Mouse (Mus musculus) stomach, embryonic 14.5 days (tissue): ENCODE results near the gene Hist1h3a. TPM values are rescaled to one million over a fixed set of nuclear protein-coding genes. Genes with fewer than 3 reads are reported as not detected.

Source experiments
- ATAC-seq: fragments of 200-750 bp; cut with Nextera tagmentation; 2 replicates; pipeline ENCODE4 v1.8.0; 2017; ENCODE audit warnings: low read depth, moderate TSS enrichment; ENCODE audit not compliant: insufficient number of reproducible peaks, insufficient read depth, low FRiP score
- H3K27ac ChIP-seq: fragments of 300-500 bp; sonication (generic); 2 replicates; pipeline ENCODE4 v1.5.1; 2014; ENCODE audit warnings: mild to moderate bottlenecking, low read length, moderate library complexity, mixed read lengths
- H3K27me3 ChIP-seq: fragments of 300-500 bp; sonication (generic); 2 replicates; pipeline ENCODE4 v1.6.1; 2014; ENCODE audit warnings: low read length, control low read depth, mixed read lengths; ENCODE audit not compliant: control insufficient read depth, insufficient read depth
- H3K36me3 ChIP-seq: fragments of 300-500 bp; sonication (generic); 2 replicates; pipeline ENCODE4 v1.6.1; 2014; ENCODE audit warnings: mild to moderate bottlenecking, control low read depth, low read length, moderate library complexity, mixed read lengths; ENCODE audit not compliant: control insufficient read depth, insufficient read depth
- H3K4me1 ChIP-seq: fragments of 300-500 bp; sonication (generic); 2 replicates; pipeline ENCODE4 v1.6.1; 2014; ENCODE audit warnings: low read length, control low read depth, mixed read lengths; ENCODE audit not compliant: control insufficient read depth, insufficient read depth
- H3K4me2 ChIP-seq: fragments of 300-500 bp; sonication (generic); replicated peaks from 2 replicates; pipeline ENCODE4 v1.6.1; 2014; ENCODE audit warnings: low read depth, low read length, control low read depth
- H3K4me3 ChIP-seq: fragments of 300-500 bp; sonication (generic); 2 replicates; pipeline ENCODE4 v1.5.1; 2014; ENCODE audit warnings: low read depth, low read length, control low read depth
- H3K9ac ChIP-seq: fragments of 300-500 bp; sonication (generic); replicated peaks from 2 replicates; pipeline ENCODE4 v1.6.1; 2014; ENCODE audit warnings: low read depth, mild to moderate bottlenecking, control low read depth, low read length, moderate library complexity, mixed read lengths
- H3K9me3 ChIP-seq: fragments of 300-500 bp; sonication (generic); 2 replicates; pipeline ENCODE4 v1.6.1; 2016; ENCODE audit warnings: low read depth, low read length, control low read depth; ENCODE audit not compliant: control insufficient read depth
- WGBS: fragments of 180-500 bp; shearing (Covaris S2); extraction: QIAGEN DNeasy Blood & Tissue Kit; methylation state at CpG from one replicate; pipeline ENCODE4 v1.1.7; 2014; 5-methylcytosine and 5-hydroxymethylcytosine counted together
- polyA plus RNA-seq: library from polyadenylated mRNA; unstranded; fragments of >200 nt; fragmentation: Nextera tagmentation; extraction: Ambion mirVana; gene quantifications from 2 replicates; pipeline ENCODE4 v1.2.1, GENCODE M21; 2014

Hist1h3a gene
- polyA plus RNA-seq, 1 experiment from 2014 or later: 6.5 TPM

- peak overlapping the region; percentile 92 for H3K9ac ChIP-seq
- no peaks in the 10 kb centered on the region for H3K9me3 ChIP-seq
- H3K4me2 ChIP-seq: peak overlapping the region; percentile 91
- peak overlapping the region; percentile 99 for H3K27ac ChIP-seq
- no peaks in the 10 kb centered on the region for H3K36me3 ChIP-seq
- no peak for ATAC-seq
- 15% methylated on average over 13 of the region's 13 CpGs for WGBS
- peak overlapping the region; percentile 63 for H3K4me3 ChIP-seq
- no peaks in the 10 kb centered on the region for H3K27me3 ChIP-seq
- peaks cover 17% of the 10 kb centered on the region; the same call in 1 of the 2 replicates for H3K4me1 ChIP-seq
Observed at GRCm38 (mm10) chr13:23740256-23740840, 21.8 kb downstream of the Hist1h3a start.

- Histone ChIP-seq H3K9ac (peak overlapping the region; percentile 92), H3K27me3 (no peaks in the 10 kb centered on the region), H3K36me3 (no peaks in the 10 kb centered on the region), H3K27ac (peak overlapping the region; percentile 99), H3K4me3 (peak overlapping the region; percentile 63), H3K9me3 (no peaks in the 10 kb centered on the region), H3K4me2 (peak overlapping the region; percentile 91), H3K4me1 (peaks cover 17% of the 10 kb centered on the region; the same call in 1 of the 2 replicates)
- under 1% methylated on average over 14 of the region's 14 CpGs for WGBS
- ATAC-seq: no peak; the same call in 1 of the 2 replicates
Observed at GRCm38 (mm10) chr13:23739922-23740252, 22.3 kb downstream of the Hist1h3a start.

GRCm38 (mm10) chr13:23739069-23739921, 22.9 kb downstream of the Hist1h3a start:
- WGBS: under 1% methylated on average over 39 of the region's 39 CpGs
- H3K9ac ChIP-seq: peak overlapping the region; percentile 92
- H3K4me2 ChIP-seq: peak overlapping the region; percentile 91

GRCm38 (mm10) chr13:23738677-23739068, 23.5 kb downstream of the Hist1h3a start, which contains the start of gene Hist1h1c:
Gene Hist1h1c, plus strand, starts transcription at chr13:23738808.
- peak within 1 kb of the TSS; percentile 63 for H3K4me3 ChIP-seq
- no peaks in the 10 kb centered on the region for H3K9me3 ChIP-seq
- H3K27ac ChIP-seq: peak within 1 kb of the TSS; percentile 99
- WGBS: under 1% methylated on average over 35 of the region's 38 CpGs
- peaks cover 17% of the 10 kb centered on the region; the same call in 1 of the 2 replicates for H3K4me1 ChIP-seq
- no peaks in the 10 kb centered on the region for H3K36me3 ChIP-seq
- ATAC-seq: peak; percentile 93
- H3K27me3 ChIP-seq: no peaks in the 10 kb centered on the region
- H3K9ac ChIP-seq: peak within 1 kb of the TSS; percentile 92
- H3K4me2 ChIP-seq: peak within 1 kb of the TSS; percentile 91

More at GRCm38 (mm10) chr13:23739069-23739921, 22.9 kb downstream of the Hist1h3a start:
- no peaks in the 10 kb centered on the region for H3K27me3 ChIP-seq
- peak overlapping the region; percentile 99 for H3K27ac ChIP-seq
- H3K4me1 ChIP-seq: peaks cover 17% of the 10 kb centered on the region; the same call in 1 of the 2 replicates
- H3K36me3 ChIP-seq: no peaks in the 10 kb centered on the region
- peak; percentile 92 for ATAC-seq
- peak overlapping the region; percentile 63 for H3K4me3 ChIP-seq
- no peaks in the 10 kb centered on the region for H3K9me3 ChIP-seq

GRCm38 (mm10) chr13:23738041-23738440, 24.1 kb downstream of the Hist1h3a start:
- H3K9me3 ChIP-seq: no peaks in the 10 kb centered on the region

GRCm38 (mm10) chr13:23737091-23737490, 25.1 kb downstream of the Hist1h3a start:
- Histone ChIP-seq H3K9ac (no peak overlapping the region), H3K27ac (no peak overlapping the region; the same call in 1 of the 2 replicates)
- 89% methylated on average over 5 of the region's 5 CpGs for WGBS

More at GRCm38 (mm10) chr13:23738041-23738440, 24.1 kb downstream of the Hist1h3a start:
- peak overlapping the region; percentile 63 for H3K4me3 ChIP-seq
- ATAC-seq: no peak
- H3K4me1 ChIP-seq: peaks cover 17% of the 10 kb centered on the region; the same call in 1 of the 2 replicates
- 24% methylated on average over 4 of the region's 4 CpGs for WGBS
- peak overlapping the region; percentile 99 for H3K27ac ChIP-seq
- H3K27me3 ChIP-seq: no peaks in the 10 kb centered on the region
- H3K9ac ChIP-seq: peak overlapping the region; percentile 92; the same call in 1 of the 2 replicates
- H3K36me3 ChIP-seq: no peaks in the 10 kb centered on the region
- H3K4me2 ChIP-seq: peak overlapping the region; percentile 91

GRCm38 (mm10) chr13:23732156-23732804, 29.9 kb downstream of the Hist1h3a start:
- Histone ChIP-seq H3K4me1 (no peaks in the 10 kb centered on the region), H3K36me3 (no peaks in the 10 kb centered on the region), H3K9ac (no peak overlapping the region), H3K4me3 (no peak overlapping the region), H3K27me3 (no peaks in the 10 kb centered on the region), H3K4me2 (no peak overlapping the region), H3K27ac (no peak overlapping the region), H3K9me3 (no peaks in the 10 kb centered on the region)
- 23% methylated on average over 8 of the region's 8 CpGs for WGBS
- no peak for ATAC-seq

More at GRCm38 (mm10) chr13:23737091-23737490, 25.1 kb downstream of the Hist1h3a start:
- H3K36me3 ChIP-seq: no peaks in the 10 kb centered on the region
- no peak overlapping the region for H3K4me2 ChIP-seq
- H3K4me3 ChIP-seq: no peak overlapping the region
- peaks cover 17% of the 10 kb centered on the region; the same call in 1 of the 2 replicates for H3K4me1 ChIP-seq
- ATAC-seq: no peak
- H3K9me3 ChIP-seq: no peaks in the 10 kb centered on the region
- H3K27me3 ChIP-seq: no peaks in the 10 kb centered on the region

GRCm38 (mm10) chr13:23730479-23730878, 31.7 kb downstream of the Hist1h3a start:
- ATAC-seq: peak; percentile 83

More at GRCm38 (mm10) chr13:23730479-23730878, 31.7 kb downstream of the Hist1h3a start:
- H3K27me3 ChIP-seq: no peaks in the 10 kb centered on the region
- no peak overlapping the region for H3K4me3 ChIP-seq
- H3K9me3 ChIP-seq: no peaks in the 10 kb centered on the region
- no peak overlapping the region for H3K9ac ChIP-seq
- no peak overlapping the region for H3K27ac ChIP-seq
- no peak overlapping the region for H3K4me2 ChIP-seq
- 20% methylated on average over 8 of the region's 8 CpGs for WGBS
- H3K4me1 ChIP-seq: no peaks in the 10 kb centered on the region
- H3K36me3 ChIP-seq: no peaks in the 10 kb centered on the region
